Mouse (Mus musculus): ENCODE measurements around the gene Kif2a. TPM values are rescaled to one million over a fixed set of nuclear protein-coding genes. Genes with fewer than 3 reads are reported as not detected.

Kif2a gene
- polyA plus RNA-seq, 2 experiments: 20.1 to 25.4 TPM

- no peak for TF ChIP-seq POLR2A (IDR thresholded peaks at IDR 0.05; ENCODE audit: borderline replicate concordance, extremely low read depth, insufficient read depth, insufficient read length)
- H3K4me3 ChIP-seq (replicated peaks; ENCODE audit: low read length): no peak overlapping the region
- H3K27ac ChIP-seq (replicated peaks; ENCODE audit: low read depth, low read length): no peak overlapping the region
- ATAC-seq (ENCODE audit: low FRiP score, low read depth) (no peak), DNase-seq (ENCODE audit: low spot score) (no peak)
- no peaks in the 10 kb centered on the region for H3K9me3 ChIP-seq (ENCODE audit: control insufficient read depth, low read length)
- no peaks in the 10 kb centered on the region for H3K4me1 ChIP-seq (ENCODE audit: control insufficient read depth, insufficient read depth, low read length)
- peaks cover 43% of the 10 kb centered on the region for H3K36me3 ChIP-seq (ENCODE audit: control insufficient read depth, insufficient read depth, low read length)
- 96% methylated on average over 10 of the region's 10 CpGs for WGBS
- H3K9ac ChIP-seq (ENCODE audit: low read depth, low read length, severe bottlenecking): no peak overlapping the region
- no peak overlapping the region for H3K4me2 ChIP-seq (replicated peaks; ENCODE audit: low read depth, low read length, severe bottlenecking)
- no peaks in the 10 kb centered on the region for H3K27me3 ChIP-seq (ENCODE audit: control insufficient read depth, insufficient read depth, low read length)
Observed at GRCm38 (mm10) chr13:106910096-106910495, 111.8 kb downstream of the Kif2a start.

Other genes starting within 250 kb of the Kif2a start
- gene Ipo11, start 85.2 kb downstream of the Kif2a start, polyA plus RNA-seq (2012; rRNA removed): 32.3 and 34.0 TPM in 2 replicates
- 46.3 and 46.4 TPM in 2 replicates for gene Ipo11, start 85.2 kb downstream of the Kif2a start, polyA plus RNA-seq (2014; fragmentation: Nextera tagmentation; extraction: Ambion mirVana)
- gene Dimt1, start 75.0 kb downstream of the Kif2a start, polyA plus RNA-seq (2012; rRNA removed): 36.8 and 43.5 TPM in 2 replicates
- 50.5 and 54.4 TPM in 2 replicates for gene Dimt1, start 75.0 kb downstream of the Kif2a start, polyA plus RNA-seq (2014; fragmentation: Nextera tagmentation; extraction: Ambion mirVana)

All from limb, embryonic 14.5 days (tissue).